Mouse (Mus musculus): ENCODE results near the gene Zp1. TPM values are rescaled to one million over a fixed set of nuclear protein-coding genes. Genes with fewer than 3 reads are reported as not detected.

Gene Zp1
- not detected in 2 replicates for polyA plus RNA-seq (2012; ENCODE audit: insufficient read depth, insufficient read length, missing spikeins)

- Histone ChIP-seq H3K27ac (replicated peaks; ENCODE audit: low read depth, low read length) (no peak within 1 kb of the TSS), H3K4me1 (ENCODE audit: control insufficient read depth, insufficient read depth, insufficient read length, low read length) (no peaks in the 10 kb centered on the region), H3K4me3 (ENCODE audit: insufficient read depth, low read depth, low read length) (no peak within 1 kb of the TSS)
Measured at GRCm38 (mm10) chr19:10920532-10920931, at the start of gene Zp1. Gene Zp1, minus strand, starts transcription at chr19:10920632.

- no peak overlapping the region for H3K27ac ChIP-seq (replicated peaks; ENCODE audit: low read depth, low read length)
- no peak overlapping the region for H3K4me3 ChIP-seq (ENCODE audit: insufficient read depth, low read depth, low read length)
- no peaks in the 10 kb centered on the region for H3K4me1 ChIP-seq (ENCODE audit: control insufficient read depth, insufficient read depth, insufficient read length, low read length)
Measured at GRCm38 (mm10) chr19:10968578-10968977, 48.1 kb upstream of the Zp1 start.

GRCm38 (mm10) chr19:10965721-10966120 lies 45.3 kb upstream of the Zp1 start:
- Histone ChIP-seq H3K4me3 (ENCODE audit: insufficient read depth, low read depth, low read length) (no peak overlapping the region), H3K27ac (replicated peaks; ENCODE audit: low read depth, low read length) (no peak overlapping the region), H3K4me1 (ENCODE audit: control insufficient read depth, insufficient read depth, insufficient read length, low read length) (no peaks in the 10 kb centered on the region)

- Histone ChIP-seq H3K4me1 (ENCODE audit: control insufficient read depth, insufficient read depth, insufficient read length, low read length) (no peaks in the 10 kb centered on the region), H3K27ac (replicated peaks; ENCODE audit: low read depth, low read length) (no peak overlapping the region), H3K4me3 (ENCODE audit: insufficient read depth, low read depth, low read length) (no peak overlapping the region)
Measured at GRCm38 (mm10) chr19:10959978-10960346, 39.5 kb upstream of the Zp1 start.

- Histone ChIP-seq H3K4me1 (ENCODE audit: control insufficient read depth, insufficient read depth, insufficient read length, low read length) (no peaks in the 10 kb centered on the region), H3K4me3 (ENCODE audit: insufficient read depth, low read depth, low read length) (no peak overlapping the region), H3K27ac (replicated peaks; ENCODE audit: low read depth, low read length) (no peak overlapping the region)
Measured at GRCm38 (mm10) chr19:10959085-10959977, 38.9 kb upstream of the Zp1 start.

- Histone ChIP-seq H3K27ac (replicated peaks; ENCODE audit: low read depth, low read length) (no peak overlapping the region), H3K4me3 (ENCODE audit: insufficient read depth, low read depth, low read length) (no peak overlapping the region)
Measured at GRCm38 (mm10) chr19:10952021-10952939, 31.8 kb upstream of the Zp1 start.

GRCm38 (mm10) chr19:10949558-10949957 lies 29.1 kb upstream of the Zp1 start:
- Histone ChIP-seq H3K4me3 (ENCODE audit: insufficient read depth, low read depth, low read length) (peak overlapping the region; percentile 48), H3K4me1 (ENCODE audit: control insufficient read depth, insufficient read depth, insufficient read length, low read length) (0 out of 2 replicates have a peak, but pooled peaks cover 7% of the 10 kb centered on the region), H3K27ac (replicated peaks; ENCODE audit: low read depth, low read length) (no peak overlapping the region)

More at GRCm38 (mm10) chr19:10952021-10952939, 31.8 kb upstream of the Zp1 start:
- H3K4me1 ChIP-seq (ENCODE audit: control insufficient read depth, insufficient read depth, insufficient read length, low read length), result 0 out of 2 replicates have a peak, but pooled peaks cover 7% of the 10 kb centered on the region

- Histone ChIP-seq H3K27ac (replicated peaks; ENCODE audit: low read depth, low read length) (0 out of 2 replicates have a peak within 1 kb of the TSS, but pooled peaks have one; percentile 30), H3K4me3 (ENCODE audit: insufficient read depth, low read depth, low read length) (peak within 1 kb of the TSS; percentile 94), H3K4me1 (ENCODE audit: control insufficient read depth, insufficient read depth, insufficient read length, low read length) (0 out of 2 replicates have a peak, but pooled peaks cover 7% of the 10 kb centered on the region)
Measured at GRCm38 (mm10) chr19:10949112-10949511, 28.7 kb upstream of the Zp1 start, which contains the start of gene Ccdc86. Gene Ccdc86, minus strand, starts transcription at chr19:10949266.

GRCm38 (mm10) chr19:10948416-10948815 lies 28.0 kb upstream of the Zp1 start:
- H3K27ac ChIP-seq (replicated peaks; ENCODE audit: low read depth, low read length), result no peak overlapping the region

GRCm38 (mm10) chr19:10947219-10947618 lies 26.8 kb upstream of the Zp1 start:
- no peak overlapping the region for H3K27ac ChIP-seq (replicated peaks; ENCODE audit: low read depth, low read length)

More at GRCm38 (mm10) chr19:10948416-10948815, 28.0 kb upstream of the Zp1 start:
- H3K4me1 ChIP-seq (ENCODE audit: control insufficient read depth, insufficient read depth, insufficient read length, low read length), result 0 out of 2 replicates have a peak, but pooled peaks cover 7% of the 10 kb centered on the region
- peak overlapping the region; percentile 94 for H3K4me3 ChIP-seq (ENCODE audit: insufficient read depth, low read depth, low read length)

GRCm38 (mm10) chr19:10946506-10946905 lies 26.1 kb upstream of the Zp1 start:
- no peak overlapping the region for H3K4me3 ChIP-seq (ENCODE audit: insufficient read depth, low read depth, low read length)
- H3K27ac ChIP-seq (replicated peaks; ENCODE audit: low read depth, low read length), result no peak overlapping the region
- H3K4me1 ChIP-seq (ENCODE audit: control insufficient read depth, insufficient read depth, insufficient read length, low read length), result 0 out of 2 replicates have a peak, but pooled peaks cover 7% of the 10 kb centered on the region

More at GRCm38 (mm10) chr19:10947219-10947618, 26.8 kb upstream of the Zp1 start:
- Histone ChIP-seq H3K4me3 (ENCODE audit: insufficient read depth, low read depth, low read length) (peak overlapping the region; percentile 5; the same call in 1 of the 2 replicates), H3K4me1 (ENCODE audit: control insufficient read depth, insufficient read depth, insufficient read length, low read length) (0 out of 2 replicates have a peak, but pooled peaks cover 7% of the 10 kb centered on the region)

- H3K4me1 ChIP-seq (ENCODE audit: control insufficient read depth, insufficient read depth, insufficient read length, low read length), result 0 out of 2 replicates have a peak, but pooled peaks cover 7% of the 10 kb centered on the region
- no peak overlapping the region for H3K4me3 ChIP-seq (ENCODE audit: insufficient read depth, low read depth, low read length)
- H3K27ac ChIP-seq (replicated peaks; ENCODE audit: low read depth, low read length), result no peak overlapping the region
Measured at GRCm38 (mm10) chr19:10943955-10944354, 23.5 kb upstream of the Zp1 start.

GRCm38 (mm10) chr19:10940801-10941457 lies 20.5 kb upstream of the Zp1 start:
- peak overlapping the region; percentile 33 for H3K4me3 ChIP-seq (ENCODE audit: insufficient read depth, low read depth, low read length)
- H3K27ac ChIP-seq (replicated peaks; ENCODE audit: low read depth, low read length), result no peak overlapping the region
- H3K4me1 ChIP-seq (ENCODE audit: control insufficient read depth, insufficient read depth, insufficient read length, low read length), result no peaks in the 10 kb centered on the region

- Histone ChIP-seq H3K4me1 (ENCODE audit: control insufficient read depth, insufficient read depth, insufficient read length, low read length) (no peaks in the 10 kb centered on the region), H3K4me3 (ENCODE audit: insufficient read depth, low read depth, low read length) (peak overlapping the region; percentile 33), H3K27ac (replicated peaks; ENCODE audit: low read depth, low read length) (no peak overlapping the region)
Measured at GRCm38 (mm10) chr19:10940097-10940800, 19.8 kb upstream of the Zp1 start.
